Mouse (Mus musculus): Measurements from ENCODE around the gene Gtsf1. TPM values are rescaled to one million over a fixed set of nuclear protein-coding genes. Genes with fewer than 3 reads are reported as not detected.
A peak's percentile ranks its signal among the peaks of the same experiment; 100 is the strongest.

Gtsf1 gene
- polyA plus RNA-seq, 1 experiment from 2014 or later: not detected

DNA sequence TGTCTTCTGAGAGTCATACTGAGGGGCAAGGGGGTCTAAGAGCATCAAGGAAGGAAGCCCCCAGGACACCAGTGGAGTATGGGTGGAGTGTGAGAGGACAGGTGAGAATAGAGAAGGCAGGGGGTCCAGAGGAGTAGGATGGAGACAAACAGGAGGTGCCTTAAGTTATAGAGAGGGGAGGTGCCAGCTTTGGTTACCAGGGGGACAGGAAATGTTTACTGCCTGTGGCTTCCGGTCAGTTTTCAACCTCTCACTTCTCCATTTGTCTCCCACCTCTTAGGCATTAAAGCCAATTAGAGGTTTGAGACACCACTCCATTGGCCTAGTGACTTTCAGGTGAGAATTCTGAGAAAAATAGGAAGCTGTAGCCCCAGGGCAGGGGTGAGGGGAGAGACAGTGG, 69.0 kb downstream of the Gtsf1 start:
- no peak overlapping the region for H3K9ac ChIP-seq
- H3K4me1 ChIP-seq: peaks cover 24% of the 10 kb centered on the region
- 0 out of 2 replicates have a peak, but pooled peaks cover under 1% of the 10 kb centered on the region for H3K36me3 ChIP-seq (replicated peaks)
- no peak overlapping the region for H3K4me2 ChIP-seq
- no peak overlapping the region for H3K4me3 ChIP-seq (replicated peaks)
- no peak for ATAC-seq (ENCODE audit: low FRiP score)
- peaks cover 5% of the 10 kb centered on the region; the same call in 1 of the 2 replicates for H3K27me3 ChIP-seq
- 83% methylated on average over 1 of the region's 1 CpGs for WGBS
- H3K9me3 ChIP-seq: no peaks in the 10 kb centered on the region
- H3K27ac ChIP-seq: no peak overlapping the region

- ATAC-seq (ENCODE audit: low FRiP score): no peak
- no peak overlapping the region for H3K9ac ChIP-seq
- WGBS: 89% methylated on average over 5 of the region's 5 CpGs
- H3K4me3 ChIP-seq (replicated peaks): no peak overlapping the region
- H3K27me3 ChIP-seq: peaks cover 5% of the 10 kb centered on the region; the same call in 1 of the 2 replicates
- no peak overlapping the region for H3K4me2 ChIP-seq
- peaks cover 12% of the 10 kb centered on the region for H3K4me1 ChIP-seq
- 0 out of 2 replicates have a peak, but pooled peaks cover 11% of the 10 kb centered on the region for H3K36me3 ChIP-seq (replicated peaks)
- no peaks in the 10 kb centered on the region for H3K9me3 ChIP-seq
- no peak overlapping the region for H3K27ac ChIP-seq
Measured at GRCm38 (mm10) chr15:103359869-103360602, 70.2 kb downstream of the Gtsf1 start.

GRCm38 (mm10) chr15:103359122-103359510, 71.2 kb downstream of the Gtsf1 start:
- no peak overlapping the region for H3K4me3 ChIP-seq (replicated peaks)
- peaks cover 5% of the 10 kb centered on the region for H3K4me1 ChIP-seq
- ATAC-seq (ENCODE audit: low FRiP score): no peak
- 75% methylated on average over 1 of the region's 1 CpGs for WGBS
- peaks cover under 1% of the 10 kb centered on the region; the same call in 1 of the 2 replicates for H3K27me3 ChIP-seq
- 0 out of 2 replicates have a peak, but pooled peaks cover 11% of the 10 kb centered on the region for H3K36me3 ChIP-seq (replicated peaks)
- no peak overlapping the region for H3K4me2 ChIP-seq
- H3K27ac ChIP-seq: no peak overlapping the region
- no peaks in the 10 kb centered on the region for H3K9me3 ChIP-seq
- H3K9ac ChIP-seq: no peak overlapping the region

DNA sequence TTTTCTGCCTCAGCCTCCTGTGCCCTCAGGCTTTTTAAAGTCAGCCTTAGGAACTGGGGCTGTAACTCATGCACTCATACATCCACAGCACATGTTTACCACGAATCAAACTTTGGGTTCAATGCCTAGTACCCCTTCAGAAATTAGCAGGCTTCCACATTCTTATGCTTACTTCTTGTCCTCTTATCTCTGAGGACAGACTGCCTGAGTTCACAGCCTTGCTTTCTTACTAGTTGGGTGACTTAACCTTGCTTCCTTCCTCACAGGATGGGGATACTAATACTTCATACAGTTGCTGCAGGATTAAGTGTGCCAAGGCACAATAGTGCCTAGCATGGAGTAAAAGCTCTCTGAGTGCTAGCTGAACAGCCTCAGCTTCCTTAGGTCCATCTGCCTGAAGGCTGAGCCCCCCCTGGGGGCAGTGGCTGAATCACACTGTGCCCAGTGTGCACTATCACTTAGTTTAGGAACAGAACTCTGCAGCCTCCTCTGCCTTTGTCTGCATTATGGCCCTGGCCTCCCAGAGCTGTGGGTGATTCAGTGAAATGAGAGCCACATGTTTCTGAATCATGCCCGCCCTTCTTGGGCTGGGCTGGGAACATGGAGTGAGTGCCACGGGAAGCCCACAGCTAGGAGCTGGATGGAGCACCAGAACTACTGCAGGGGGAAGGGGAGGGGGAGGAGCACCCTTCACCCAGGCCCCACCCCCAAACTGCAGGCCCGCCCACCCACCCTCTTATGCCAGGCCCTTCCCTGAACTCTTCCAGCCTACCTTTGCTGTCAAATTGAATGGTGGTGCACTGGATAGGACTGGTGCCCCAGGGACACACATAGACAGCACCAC, 71.8 kb downstream of the Gtsf1 start:
- no peak overlapping the region for H3K4me2 ChIP-seq
- peak; percentile 41; the same call in 1 of the 2 replicates for ATAC-seq (ENCODE audit: low FRiP score)
- no peaks in the 10 kb centered on the region for H3K9me3 ChIP-seq
- 39% methylated on average over 4 of the region's 4 CpGs for WGBS
- no peak overlapping the region for H3K9ac ChIP-seq
- H3K27ac ChIP-seq: no peak overlapping the region
- H3K4me3 ChIP-seq (replicated peaks): no peak overlapping the region
- H3K4me1 ChIP-seq: peaks cover 5% of the 10 kb centered on the region
- no peaks in the 10 kb centered on the region for H3K27me3 ChIP-seq
- H3K36me3 ChIP-seq (replicated peaks): 0 out of 2 replicates have a peak, but pooled peaks cover 11% of the 10 kb centered on the region

- H3K27me3 ChIP-seq: no peaks in the 10 kb centered on the region
- 0 out of 2 replicates have a peak, but pooled peaks cover 11% of the 10 kb centered on the region for H3K36me3 ChIP-seq (replicated peaks)
- no peak overlapping the region for H3K4me3 ChIP-seq (replicated peaks)
- WGBS: 80% methylated on average over 4 of the region's 4 CpGs
- no peaks in the 10 kb centered on the region for H3K9me3 ChIP-seq
- no peak overlapping the region for H3K9ac ChIP-seq
- H3K4me1 ChIP-seq: peaks cover 5% of the 10 kb centered on the region
- no peak for ATAC-seq (ENCODE audit: low FRiP score)
- H3K4me2 ChIP-seq: no peak overlapping the region
- H3K27ac ChIP-seq: no peak overlapping the region
Measured at GRCm38 (mm10) chr15:103357817-103358216, 72.5 kb downstream of the Gtsf1 start.

- no peaks in the 10 kb centered on the region for H3K9me3 ChIP-seq
- H3K27me3 ChIP-seq: no peaks in the 10 kb centered on the region
- H3K4me2 ChIP-seq: no peak overlapping the region
- no peak overlapping the region for H3K9ac ChIP-seq
- H3K36me3 ChIP-seq (replicated peaks): peaks cover 14% of the 10 kb centered on the region
- no peak for ATAC-seq (ENCODE audit: low FRiP score)
- 76% methylated on average over 4 of the region's 4 CpGs for WGBS
- H3K4me3 ChIP-seq (replicated peaks): no peak overlapping the region
- H3K4me1 ChIP-seq: peaks cover 5% of the 10 kb centered on the region
- H3K27ac ChIP-seq: no peak overlapping the region
Measured at GRCm38 (mm10) chr15:103356130-103356529, 74.1 kb downstream of the Gtsf1 start.

DNA sequence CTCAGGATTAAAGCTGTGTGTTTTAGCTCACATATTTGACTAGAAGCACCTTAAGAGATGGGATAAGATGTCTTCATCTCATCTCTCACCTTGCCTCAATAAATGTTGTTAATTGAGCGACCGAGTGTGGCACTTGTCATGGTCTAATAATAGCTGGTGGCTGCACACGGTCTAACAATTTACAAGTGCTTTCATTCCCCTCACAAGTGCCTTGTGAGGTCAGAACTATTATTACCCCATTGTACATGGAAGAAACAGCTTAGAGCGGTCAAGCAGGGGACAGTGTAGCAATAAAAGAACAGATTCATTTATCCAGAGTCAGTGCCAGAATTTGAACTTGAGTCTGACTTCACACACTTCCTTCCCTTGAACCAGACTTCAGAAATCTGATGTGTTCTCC, 74.8 kb downstream of the Gtsf1 start:
- no peak for ATAC-seq (ENCODE audit: low FRiP score)
- H3K4me1 ChIP-seq: peaks cover 5% of the 10 kb centered on the region
- H3K36me3 ChIP-seq (replicated peaks): peaks cover 21% of the 10 kb centered on the region
- H3K27me3 ChIP-seq: no peaks in the 10 kb centered on the region
- no peak overlapping the region for H3K9ac ChIP-seq
- H3K27ac ChIP-seq: no peak overlapping the region
- no peak overlapping the region for H3K4me3 ChIP-seq (replicated peaks)
- WGBS: 84% methylated on average over 4 of the region's 4 CpGs
- no peak overlapping the region for H3K4me2 ChIP-seq
- H3K9me3 ChIP-seq: no peaks in the 10 kb centered on the region

- 85% methylated on average over 2 of the region's 2 CpGs for WGBS
- Histone ChIP-seq H3K9me3 (no peaks in the 10 kb centered on the region), H3K36me3 (replicated peaks) (peaks cover 27% of the 10 kb centered on the region), H3K4me1 (peaks cover 5% of the 10 kb centered on the region), H3K27ac (no peak overlapping the region), H3K27me3 (no peaks in the 10 kb centered on the region), H3K4me2 (no peak overlapping the region), H3K4me3 (replicated peaks) (no peak overlapping the region), H3K9ac (no peak overlapping the region)
- no peak for ATAC-seq (ENCODE audit: low FRiP score)
Measured at GRCm38 (mm10) chr15:103354690-103355089, 75.6 kb downstream of the Gtsf1 start.

DNA sequence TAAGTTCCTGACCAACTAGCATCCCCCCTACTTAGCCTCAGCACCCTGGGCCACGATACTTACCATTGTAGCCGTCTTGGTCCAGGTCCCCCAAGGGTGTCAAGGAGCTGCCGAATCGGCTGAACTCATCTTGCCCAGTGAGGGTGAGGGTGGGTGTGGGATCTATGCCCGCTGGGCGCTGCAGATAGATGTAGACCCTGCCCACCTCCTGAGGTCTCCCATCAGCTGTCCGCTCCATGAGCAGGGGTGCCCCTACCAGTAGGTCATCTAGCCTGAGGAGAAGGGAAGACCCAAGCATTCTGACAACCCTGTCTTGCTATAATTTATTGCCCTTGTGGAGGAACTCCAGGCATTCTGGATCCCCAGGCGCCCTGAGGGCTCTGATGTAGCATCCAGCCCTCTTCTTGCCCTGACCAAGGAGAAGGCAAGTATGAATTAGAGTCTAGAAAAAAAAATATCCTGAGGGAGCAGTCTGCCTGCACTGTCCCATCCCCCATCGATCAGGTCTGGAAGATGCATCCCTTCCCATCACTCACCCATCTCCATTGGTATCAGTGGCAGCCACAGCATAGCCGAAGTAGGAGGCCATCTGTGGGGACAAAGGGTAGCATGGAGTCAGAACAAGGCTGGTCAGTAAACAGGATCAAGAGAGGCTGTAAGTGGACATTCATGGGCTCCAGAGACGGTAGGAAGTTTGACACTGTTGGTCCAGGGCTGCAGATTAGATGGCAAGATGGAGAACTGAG, 76.6 kb downstream of the Gtsf1 start:
- ATAC-seq (ENCODE audit: low FRiP score): 0 out of 2 replicates have a peak, but pooled peaks have one; percentile 14
- H3K9me3 ChIP-seq: no peaks in the 10 kb centered on the region
- WGBS: 92% methylated on average over 11 of the region's 11 CpGs
- H3K27ac ChIP-seq: no peak overlapping the region
- peaks cover 33% of the 10 kb centered on the region for H3K36me3 ChIP-seq (replicated peaks)
- no peak overlapping the region for H3K9ac ChIP-seq
- no peak overlapping the region for H3K4me2 ChIP-seq
- no peaks in the 10 kb centered on the region for H3K4me1 ChIP-seq
- H3K27me3 ChIP-seq: no peaks in the 10 kb centered on the region
- no peak overlapping the region for H3K4me3 ChIP-seq (replicated peaks)

DNA sequence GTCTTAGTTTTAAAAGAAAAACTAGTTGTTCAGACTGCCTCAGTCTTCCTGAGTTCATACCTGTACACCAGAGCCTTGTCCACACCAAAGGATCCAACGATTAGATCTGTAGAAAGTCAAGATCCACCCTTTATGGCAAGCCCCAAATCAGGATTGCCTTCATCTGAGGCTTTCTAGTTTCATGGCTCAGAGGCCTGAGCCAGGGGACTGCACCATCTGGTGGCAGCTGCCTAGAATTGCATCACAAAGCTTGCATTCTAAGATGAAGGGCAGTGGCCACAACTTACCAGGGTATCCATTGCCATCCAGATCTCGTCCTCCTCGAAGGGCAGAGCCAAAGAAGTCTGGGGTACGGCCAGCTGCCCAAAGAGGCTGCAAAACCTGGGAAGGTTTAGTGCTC, 77.4 kb downstream of the Gtsf1 start:
- H3K27ac ChIP-seq: no peak overlapping the region
- no peaks in the 10 kb centered on the region for H3K4me1 ChIP-seq
- H3K4me3 ChIP-seq (replicated peaks): no peak overlapping the region
- peaks cover 33% of the 10 kb centered on the region for H3K36me3 ChIP-seq (replicated peaks)
- no peak overlapping the region for H3K4me2 ChIP-seq
- no peak overlapping the region for H3K9ac ChIP-seq
- ATAC-seq (ENCODE audit: low FRiP score): peak; percentile 37; the same call in 1 of the 2 replicates
- WGBS: 42% methylated on average over 4 of the region's 4 CpGs
- no peaks in the 10 kb centered on the region for H3K27me3 ChIP-seq
- H3K9me3 ChIP-seq: no peaks in the 10 kb centered on the region

Measured in forebrain, embryonic 12.5 days (tissue).